ENCODE assay signal across 8 mouse cellular contexts in the genomic region with DNA sequence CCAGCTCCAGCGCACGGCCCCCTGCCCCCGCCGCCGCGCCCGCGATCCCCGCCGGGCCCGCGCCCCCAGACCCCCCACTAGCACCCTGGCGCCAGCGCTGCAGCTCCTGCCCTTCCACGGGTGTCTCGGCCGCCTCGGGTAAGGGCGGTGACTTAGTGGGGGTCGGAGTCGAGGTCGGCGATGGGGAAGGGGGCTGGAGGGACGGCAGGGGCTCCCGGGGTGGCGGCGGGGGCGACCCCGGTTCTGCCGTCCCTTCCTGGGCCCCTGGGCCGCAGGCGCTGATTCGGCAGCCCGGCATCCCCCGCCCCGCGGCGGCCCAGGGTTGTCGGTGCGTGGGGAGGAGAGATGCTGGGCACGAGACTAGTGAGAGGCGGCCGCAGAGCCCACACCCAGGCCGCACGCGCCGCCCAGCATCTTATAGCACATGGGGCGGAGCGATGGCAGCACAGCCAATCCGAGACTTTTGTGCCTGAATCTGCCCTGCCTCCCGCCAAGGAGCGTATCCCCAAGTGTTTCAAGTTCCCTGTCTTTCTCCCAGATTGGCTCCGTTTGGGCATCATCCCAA. TPM values are rescaled to one million over a fixed set of nuclear protein-coding genes. Genes with fewer than 3 reads are reported as not detected.
DNase-seq lines count a peak whose midpoint lies in the region; ATAC-seq and TF ChIP-seq lines count a peak whose summit lies in the region.

A gene (minus strand): TSS at position 391 of the 565 bp plus-strand sequence.

- intact Hi-C loops in left cerebral cortex, adult 2 months (cut with DNase I) = no loop called here

- H3K4me1 ChIP-seq in hindbrain, postnatal 0 days (ENCODE audit: insufficient read depth, low read length) = no peaks in the 10 kb centered on the region

- ATAC-seq in hindbrain, postnatal 0 days = peak; percentile 87

- under 1% methylated on average over 37 of the region's 53 CpGs for WGBS in hindbrain, postnatal 0 days

- peak; percentile 95 for DNase-seq in ZHBTc4 (ENCODE audit: low read depth, low spot score)
- peak; percentile 95 to 96 for DNase-seq in cerebellum, postnatal 25 days
- peak; percentile 83 to 91 for DNase-seq in frontal cortex, postnatal 36 days (ENCODE audit: low spot score in 2 of 2)
- peak; percentile 91 for DNase-seq in hindbrain, postnatal 0 days (ENCODE audit: low spot score)
- peak; percentile 85 to 86 for DNase-seq in left cerebral cortex, adult 2 months (ENCODE audit: extremely low spot score in 1 of 2, low spot score in 2 of 2)
- peak; percentile 80 for DNase-seq in lung, postnatal 36 days
- DNase-seq in right cerebral cortex, adult 2 months (ENCODE audit: low spot score in 2 of 2) = peak; percentile 84 to 87
- peak; percentile 79 to 85 for DNase-seq in urinary bladder, postnatal 4 days (ENCODE audit: low spot score in 2 of 2)

- no peaks in the 10 kb centered on the region for H3K36me3 ChIP-seq in hindbrain, postnatal 0 days (ENCODE audit: insufficient read depth, low read length)

- H3K27ac ChIP-seq in hindbrain, postnatal 0 days = peak within 1 kb of the TSS; percentile 49; the same call in 1 of the 2 replicates
- peak within 1 kb of the TSS; percentile 87 for H3K27ac ChIP-seq in left cerebral cortex, adult 2 months

- peak within 1 kb of the TSS; percentile 66 for H3K4me3 ChIP-seq in hindbrain, postnatal 0 days (ENCODE audit: low read length)
- H3K4me3 ChIP-seq in left cerebral cortex, adult 2 months = peak within 1 kb of the TSS; percentile 66

- peak within 1 kb of the TSS; percentile 89 for H3K4me2 ChIP-seq in hindbrain, postnatal 0 days (ENCODE audit: low read depth, low read length)

- H3K27me3 ChIP-seq in hindbrain, postnatal 0 days (ENCODE audit: insufficient read depth, low read length) = peaks cover 19% of the 10 kb centered on the region; the same call in 1 of the 2 replicates

- H3K9me3 ChIP-seq in hindbrain, postnatal 0 days (ENCODE audit: low read length) = no peaks in the 10 kb centered on the region

- H3K9ac ChIP-seq in hindbrain, postnatal 0 days (replicated peaks; ENCODE audit: low read length) = peak within 1 kb of the TSS; percentile 77

- no peak for TF ChIP-seq CTCF in hindbrain, postnatal 0 days (IDR thresholded peaks at IDR 0.05; ENCODE audit: low read depth)
- no peak for TF ChIP-seq CTCF in left cerebral cortex, adult 2 months (IDR thresholded peaks at IDR 0.05)

RNA-seq across cellular contexts. Expression of the gene that starts here (rescaled TPM):
- 48.1 and 54.5 TPM in 2 replicates for total RNA-seq in hindbrain, postnatal 0 days (2014; rRNA removed)
- 20.9 and 22.0 TPM in 2 replicates for polyA plus RNA-seq in hindbrain, postnatal 0 days (2015; fragmentation: Nextera tagmentation; extraction: Ambion mirVana)
- total RNA-seq in left cerebral cortex, adult 2 months (2021) = 100 to 1,000 TPM; 156 to 160 TPM

Comparison
In these comparisons a context has a peak if more than half of its experiments do, and no peak if none do; other contexts are left out.
1. Peak in every context shown above with its lines: DNase-seq, ATAC-seq, H3K4me3 ChIP-seq and H3K27ac ChIP-seq.